Mouse (Mus musculus): ENCODE data around the gene Tspear. TPM values are rescaled to one million over a fixed set of nuclear protein-coding genes. Genes with fewer than 3 reads are reported as not detected.
"Not testable (repeated sequence)": the region's sequence is repeated elsewhere in the genome, so short reads cannot be mapped to it uniquely, and the experiment has no call there.

The Tspear gene
- polyA plus RNA-seq, 1 experiment from 2014 or later: 2.8 TPM

DNA sequence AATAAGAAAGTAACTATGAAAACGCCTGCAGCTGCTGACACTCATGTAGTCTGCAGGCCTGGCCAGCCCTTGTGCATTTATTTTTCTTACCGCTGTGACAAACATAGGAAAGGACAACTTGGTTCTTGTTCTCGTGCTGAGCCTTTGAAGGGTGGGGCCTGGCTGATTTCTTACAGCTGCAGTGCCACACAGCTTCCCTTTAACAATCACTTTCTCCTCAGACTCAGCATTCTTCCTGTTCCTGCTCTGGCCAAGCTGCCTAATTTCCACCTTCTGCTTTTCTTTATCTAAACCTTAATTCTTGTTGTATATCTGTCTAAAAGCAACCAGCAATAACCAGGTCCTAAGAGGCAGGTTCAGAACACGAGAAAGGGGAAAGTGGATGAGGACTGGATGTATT lies 27.4 kb downstream of the Tspear start:
- ATAC-seq (ENCODE audit: insufficient number of reproducible peaks, low FRiP score, low TSS enrichment, low read depth): no peak
- no peaks in the 10 kb centered on the region for H3K36me3 ChIP-seq
- H3K4me1 ChIP-seq: no peaks in the 10 kb centered on the region
- H3K27ac ChIP-seq: no peak overlapping the region
- H3K9ac ChIP-seq: no peak overlapping the region
- H3K4me2 ChIP-seq: no peak overlapping the region
- H3K9me3 ChIP-seq: no peaks in the 10 kb centered on the region
- no peak overlapping the region for H3K4me3 ChIP-seq
- WGBS: 49% methylated on average over 4 of the region's 4 CpGs
- H3K27me3 ChIP-seq: no peaks in the 10 kb centered on the region

DNA sequence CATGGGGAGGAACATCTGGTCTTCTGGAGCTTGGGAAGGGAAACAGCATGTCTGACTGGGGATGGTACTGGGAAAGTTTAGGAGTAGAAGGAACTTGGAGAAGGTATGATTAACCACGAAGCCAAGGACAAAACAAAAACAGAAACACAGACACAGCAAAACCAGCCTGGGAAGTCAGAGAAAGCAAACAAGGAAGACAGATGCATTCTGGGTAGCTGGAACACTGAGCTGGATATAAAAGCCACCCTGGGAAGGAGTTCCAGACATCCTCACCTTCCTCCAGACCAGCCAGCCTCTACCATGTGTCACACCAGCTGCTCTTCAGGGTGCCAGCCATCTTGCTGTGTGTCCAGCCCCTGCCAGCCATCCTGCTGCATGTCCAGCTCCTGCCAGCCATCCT lies 29.1 kb downstream of the Tspear start, which contains the start of gene Gm10142:
Gm10142 (plus strand) TSS at position 301 of the 400 bp plus-strand sequence.
- 76% methylated on average over 1 of the region's 1 CpGs for WGBS

DNA sequence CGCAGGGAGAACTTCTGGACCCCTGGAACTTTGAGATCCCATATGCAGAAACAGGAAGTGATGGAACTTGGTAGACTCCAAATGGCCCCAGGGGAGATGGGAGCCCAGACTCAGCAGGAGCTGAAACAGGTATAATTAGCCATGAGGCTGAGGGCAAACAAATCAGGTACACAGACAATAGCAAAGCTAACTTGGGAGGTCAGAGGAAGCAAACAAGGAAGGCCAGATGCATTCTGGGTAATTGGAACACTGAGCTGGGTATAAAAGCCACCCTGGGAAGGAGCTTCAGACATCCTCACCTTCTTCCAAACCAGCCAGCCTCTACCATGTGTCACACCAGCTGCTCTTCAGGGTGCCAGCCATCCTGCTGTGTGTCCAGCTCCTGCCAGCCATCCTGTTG lies 33.9 kb downstream of the Tspear start, which contains the start of gene Krtap12-1:
Krtap12-1 (plus strand) TSS at position 301 of the 400 bp plus-strand sequence.
- not testable (repeated sequence) for H3K4me1 ChIP-seq
- WGBS: 87% methylated on average over 1 of the region's 1 CpGs

More for the DNA sequence above, 29.1 kb downstream of the Tspear start, which contains the start of gene Gm10142:
- Histone ChIP-seq H3K9ac (no peak within 1 kb of the TSS), H3K9me3 (no peaks in the 10 kb centered on the region), H3K27ac (no peak within 1 kb of the TSS), H3K4me1 (no peaks in the 10 kb centered on the region), H3K36me3 (no peaks in the 10 kb centered on the region), H3K4me3 (no peak within 1 kb of the TSS), H3K27me3 (no peaks in the 10 kb centered on the region), H3K4me2 (no peak within 1 kb of the TSS)
- ATAC-seq (ENCODE audit: insufficient number of reproducible peaks, low FRiP score, low TSS enrichment, low read depth): no peak

DNA sequence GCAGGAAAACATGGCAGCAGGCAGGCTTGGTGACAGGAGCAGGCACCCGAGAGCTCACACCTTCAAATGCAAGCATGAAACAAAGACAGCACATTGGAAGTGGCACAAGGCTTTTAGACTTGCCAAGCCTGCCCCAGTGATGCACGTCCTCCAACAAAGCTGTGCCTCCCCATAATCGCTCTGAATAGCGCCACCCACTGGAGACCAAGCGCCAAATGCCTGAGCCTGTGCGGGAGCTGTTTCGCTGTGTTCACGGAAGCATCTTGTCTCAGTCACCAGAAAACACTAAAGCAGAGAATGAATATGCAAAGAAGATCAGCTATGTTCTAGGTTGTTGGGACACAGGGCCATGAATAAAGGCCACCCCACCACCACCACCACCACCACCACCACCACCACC lies 38.5 kb downstream of the Tspear start:
- H3K36me3 ChIP-seq: no peaks in the 10 kb centered on the region
- H3K27me3 ChIP-seq: no peaks in the 10 kb centered on the region
- H3K4me3 ChIP-seq: no peak overlapping the region
- no peak overlapping the region for H3K27ac ChIP-seq
- no peaks in the 10 kb centered on the region for H3K4me1 ChIP-seq
- no peak overlapping the region for H3K9ac ChIP-seq
- WGBS: 72% methylated on average over 8 of the region's 8 CpGs
- H3K9me3 ChIP-seq: no peaks in the 10 kb centered on the region
- H3K4me2 ChIP-seq: no peak overlapping the region
- no peak for ATAC-seq (ENCODE audit: insufficient number of reproducible peaks, low FRiP score, low TSS enrichment, low read depth)

More for the DNA sequence above, 33.9 kb downstream of the Tspear start, which contains the start of gene Krtap12-1:
- not testable (repeated sequence) for H3K4me2 ChIP-seq; H3K9me3 ChIP-seq; H3K36me3 ChIP-seq; H3K9ac ChIP-seq; H3K27me3 ChIP-seq; H3K4me3 ChIP-seq; ATAC-seq (ENCODE audit: insufficient number of reproducible peaks, low FRiP score, low TSS enrichment, low read depth); H3K27ac ChIP-seq

DNA sequence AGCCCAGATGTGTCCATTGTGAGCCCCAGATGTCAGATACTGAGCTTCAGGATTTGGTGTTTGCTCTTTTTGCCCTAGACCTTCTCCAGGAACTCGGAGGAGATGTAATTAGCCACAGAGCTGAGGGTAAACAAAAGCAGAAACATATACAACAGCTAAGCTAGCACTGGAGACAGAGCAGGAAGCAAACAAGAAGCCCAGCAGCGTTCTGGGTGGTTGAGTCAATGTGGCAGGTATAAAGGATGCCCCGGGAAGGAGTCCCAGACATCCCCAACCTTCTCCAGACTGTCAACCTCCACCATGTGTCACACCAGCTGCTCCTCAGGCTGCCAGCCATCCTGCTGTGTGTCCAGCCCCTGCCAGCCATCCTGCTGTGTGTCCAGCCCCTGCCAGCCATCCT lies 39.8 kb downstream of the Tspear start, which contains the start of gene Gm10100:
Gm10100 (plus strand) TSS at position 301 of the 400 bp plus-strand sequence.
- Histone ChIP-seq H3K36me3 (no peaks in the 10 kb centered on the region), H3K9ac (no peak within 1 kb of the TSS), H3K4me2 (no peak within 1 kb of the TSS), H3K9me3 (no peaks in the 10 kb centered on the region), H3K4me3 (no peak within 1 kb of the TSS), H3K27ac (no peak within 1 kb of the TSS), H3K4me1 (no peaks in the 10 kb centered on the region), H3K27me3 (no peaks in the 10 kb centered on the region)
- 27% methylated on average over 3 of the region's 3 CpGs for WGBS
- ATAC-seq (ENCODE audit: insufficient number of reproducible peaks, low FRiP score, low TSS enrichment, low read depth): no peak

DNA sequence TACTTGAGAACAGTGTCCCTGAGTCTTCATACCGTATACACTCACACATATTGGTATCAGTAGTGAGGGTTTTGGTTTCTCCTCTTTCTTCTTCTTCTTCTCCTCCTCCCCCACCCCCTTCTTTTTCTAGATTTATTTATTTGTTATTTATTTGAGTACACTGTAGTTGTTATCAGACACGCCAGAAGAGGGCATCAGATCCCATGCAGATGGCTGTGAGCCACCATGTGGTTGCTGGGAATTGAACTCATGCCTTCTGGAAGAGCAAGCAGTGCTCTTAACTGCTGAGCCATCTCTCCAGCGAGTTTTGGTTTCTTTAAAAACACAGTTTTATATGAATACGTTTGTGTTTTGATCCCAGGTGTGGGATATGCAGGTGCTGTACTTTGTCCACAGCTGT lies 41.9 kb downstream of the Tspear start:
- Histone ChIP-seq H3K4me1 (no peaks in the 10 kb centered on the region), H3K36me3 (no peaks in the 10 kb centered on the region), H3K9me3 (no peaks in the 10 kb centered on the region), H3K9ac (no peak overlapping the region), H3K4me2 (no peak overlapping the region), H3K4me3 (no peak overlapping the region), H3K27ac (no peak overlapping the region), H3K27me3 (no peaks in the 10 kb centered on the region)
- no peak for ATAC-seq (ENCODE audit: insufficient number of reproducible peaks, low FRiP score, low TSS enrichment, low read depth)
- 61% methylated on average over 4 of the region's 4 CpGs for WGBS

DNA sequence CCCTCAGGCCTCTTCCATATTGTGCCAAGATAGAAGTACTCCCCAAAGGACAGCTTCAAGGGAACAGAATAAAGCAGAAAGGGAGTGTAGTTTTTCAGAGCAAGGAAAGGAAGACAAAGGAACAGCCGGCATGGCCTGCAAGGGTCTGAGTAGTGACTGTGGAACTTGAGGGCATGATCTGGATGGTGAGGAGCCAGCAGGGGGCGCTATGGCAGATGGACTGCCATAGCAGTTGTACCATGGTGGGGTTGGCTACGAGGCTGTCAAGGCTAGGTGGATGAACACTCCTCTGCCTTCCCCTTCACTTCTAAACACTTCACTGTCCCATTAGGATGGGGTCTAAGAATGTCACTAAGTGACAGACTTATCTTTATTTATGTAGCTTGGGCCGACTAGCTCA lies 42.9 kb downstream of the Tspear start:
- ATAC-seq (ENCODE audit: insufficient number of reproducible peaks, low FRiP score, low TSS enrichment, low read depth): no peak
- H3K27ac ChIP-seq: no peak overlapping the region

DNA sequence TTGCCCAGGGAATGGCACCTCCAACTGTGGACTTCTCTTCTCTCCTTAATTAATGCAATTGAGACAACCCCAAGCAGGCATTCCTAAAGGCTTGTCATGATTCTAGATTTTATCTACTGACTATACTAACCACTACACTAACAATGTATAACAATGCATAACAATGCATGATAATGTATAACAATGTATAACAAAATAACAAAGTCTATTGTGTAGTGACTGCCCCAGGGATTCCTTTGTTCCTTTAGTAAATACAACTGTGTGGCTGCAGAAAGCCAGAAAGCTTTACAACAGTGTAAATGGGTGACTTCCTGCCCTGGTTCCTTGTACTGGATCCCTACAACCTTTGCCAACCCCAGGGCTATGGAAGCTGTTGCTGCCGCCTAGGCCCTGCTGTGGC lies 49.6 kb downstream of the Tspear start:
- ATAC-seq (ENCODE audit: insufficient number of reproducible peaks, low FRiP score, low TSS enrichment, low read depth): no peak
- Histone ChIP-seq H3K36me3 (no peaks in the 10 kb centered on the region), H3K27ac (no peak overlapping the region), H3K9me3 (peaks cover 4% of the 10 kb centered on the region; the same call in 1 of the 2 replicates), H3K4me2 (no peak overlapping the region), H3K9ac (no peak overlapping the region), H3K4me3 (no peak overlapping the region), H3K27me3 (no peaks in the 10 kb centered on the region), H3K4me1 (no peaks in the 10 kb centered on the region)
- 94% methylated on average over 1 of the region's 1 CpGs for WGBS

More for the DNA sequence above, 42.9 kb downstream of the Tspear start:
- Histone ChIP-seq H3K4me1 (no peaks in the 10 kb centered on the region), H3K36me3 (no peaks in the 10 kb centered on the region), H3K4me3 (no peak overlapping the region), H3K9ac (no peak overlapping the region), H3K9me3 (no peaks in the 10 kb centered on the region), H3K27me3 (no peaks in the 10 kb centered on the region), H3K4me2 (no peak overlapping the region)
- WGBS: 40% methylated on average over 4 of the region's 4 CpGs

DNA sequence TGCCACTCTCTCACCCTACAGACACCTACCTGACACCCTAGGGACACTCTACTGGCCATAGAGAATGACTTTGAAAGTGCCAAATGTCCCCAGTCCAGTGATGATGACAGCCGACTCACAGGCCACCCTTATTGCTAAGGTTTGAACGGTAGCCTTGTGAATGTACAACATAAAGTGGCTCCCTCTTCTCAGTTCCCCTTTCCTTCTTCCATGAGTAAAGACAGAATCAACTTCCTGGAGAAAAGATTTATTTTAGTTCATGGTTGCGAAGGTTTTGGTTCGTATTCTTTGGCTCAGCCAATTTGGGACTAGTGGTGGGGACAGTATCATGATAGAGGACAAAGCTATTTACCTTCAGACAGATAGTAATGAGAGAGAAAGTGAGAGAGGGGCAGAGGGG lies 52.6 kb downstream of the Tspear start:
- Histone ChIP-seq H3K9me3 (peaks cover 4% of the 10 kb centered on the region; the same call in 1 of the 2 replicates), H3K36me3 (no peaks in the 10 kb centered on the region), H3K27me3 (no peaks in the 10 kb centered on the region), H3K27ac (no peak overlapping the region), H3K4me3 (no peak overlapping the region), H3K4me1 (no peaks in the 10 kb centered on the region; the same call in 1 of the 2 replicates), H3K9ac (no peak overlapping the region), H3K4me2 (no peak overlapping the region)
- ATAC-seq (ENCODE audit: insufficient number of reproducible peaks, low FRiP score, low TSS enrichment, low read depth): no peak
- WGBS: 80% methylated on average over 4 of the region's 4 CpGs

DNA sequence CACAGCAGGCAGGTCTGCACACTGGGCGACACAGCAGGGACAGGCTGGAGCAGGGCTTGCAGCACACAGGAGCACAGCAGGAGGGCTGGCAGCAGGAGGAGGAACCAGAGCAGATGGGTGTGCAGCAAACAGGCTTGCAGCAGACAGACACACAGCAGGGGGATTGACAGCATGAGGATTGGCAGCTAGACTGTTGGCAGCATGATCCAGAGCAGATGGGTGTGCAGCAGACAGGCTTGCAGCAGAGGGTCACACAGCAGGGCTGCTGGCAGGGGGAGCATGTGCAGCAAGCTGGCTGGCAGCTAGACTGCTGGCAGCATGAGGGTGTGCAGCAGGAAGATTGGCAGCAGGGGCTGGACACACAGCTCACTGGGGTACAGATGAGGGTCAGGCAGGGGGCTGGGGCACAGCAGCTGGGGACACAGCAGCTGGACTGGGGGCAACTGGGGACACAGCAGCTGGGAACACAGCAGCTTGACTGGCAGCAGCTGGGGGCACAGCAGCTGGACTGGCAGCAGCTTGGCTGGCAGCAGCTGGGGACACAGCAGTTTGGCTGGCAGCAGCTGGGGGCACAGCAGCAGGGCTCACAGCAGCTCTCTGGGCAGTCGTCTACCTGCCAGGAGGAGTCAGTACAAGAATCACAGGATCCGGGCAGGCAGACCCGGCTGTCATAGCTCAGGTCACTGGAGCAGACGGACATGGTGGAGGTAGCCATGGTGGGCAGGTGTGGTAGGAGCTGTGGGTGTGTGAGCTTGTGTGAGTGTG lies 55.7 kb downstream of the Tspear start, which contains the start of gene Gm18596:
Gm18596 (minus strand) TSS at position 715 of the 765 bp plus-strand sequence.
- WGBS: 37% methylated on average over 5 of the region's 5 CpGs
- not testable (repeated sequence) for H3K4me1 ChIP-seq; H3K4me3 ChIP-seq; H3K4me2 ChIP-seq; H3K36me3 ChIP-seq; H3K9me3 ChIP-seq; H3K27me3 ChIP-seq; H3K27ac ChIP-seq; H3K9ac ChIP-seq; ATAC-seq (ENCODE audit: insufficient number of reproducible peaks, low FRiP score, low TSS enrichment, low read depth)

DNA sequence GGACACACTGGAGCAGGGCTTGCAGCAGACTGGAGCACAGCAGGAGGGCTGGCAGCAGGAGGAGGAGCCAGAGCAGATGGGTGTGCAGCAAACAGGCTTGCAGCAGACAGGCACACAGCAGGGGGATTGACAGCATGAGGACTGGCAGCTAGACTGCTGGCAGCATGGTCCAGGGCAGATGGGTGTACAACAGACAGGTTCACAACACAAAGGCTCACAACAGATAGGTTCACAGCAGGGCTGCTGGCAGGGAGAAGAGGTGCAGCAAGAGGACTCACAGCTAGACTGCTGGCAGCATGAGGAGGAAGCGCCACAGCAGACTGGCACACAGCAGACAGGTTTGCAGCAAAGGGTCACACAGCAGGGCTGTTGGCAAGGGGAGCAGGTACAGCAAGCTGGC lies 64.3 kb downstream of the Tspear start:
- H3K36me3 ChIP-seq; H3K4me1 ChIP-seq; H3K27me3 ChIP-seq; H3K4me3 ChIP-seq; H3K4me2 ChIP-seq; H3K9ac ChIP-seq; H3K9me3 ChIP-seq; H3K27ac ChIP-seq; ATAC-seq (ENCODE audit: insufficient number of reproducible peaks, low FRiP score, low TSS enrichment, low read depth): not testable (repeated sequence)
- 75% methylated on average over 1 of the region's 1 CpGs for WGBS

DNA sequence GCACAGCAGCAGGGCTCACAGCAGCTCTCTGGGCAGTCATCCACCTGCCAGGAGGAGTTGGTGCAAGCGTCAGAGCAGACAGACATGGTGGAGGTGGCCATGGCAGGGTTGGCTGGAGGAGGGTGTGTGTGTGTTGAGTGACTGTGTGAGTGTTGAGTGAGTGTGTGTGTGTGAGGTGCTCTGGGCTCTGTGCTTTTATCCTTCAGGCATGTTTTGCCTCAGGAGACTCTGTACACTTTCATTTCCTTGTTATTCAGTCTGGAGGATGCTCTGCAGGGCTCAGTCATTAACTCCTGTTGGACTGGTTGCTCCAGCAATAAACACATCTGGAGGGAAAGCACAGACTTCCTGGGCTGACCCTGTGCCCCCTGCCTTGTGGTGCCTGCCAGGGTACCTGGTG lies 64.9 kb downstream of the Tspear start, which contains the start of gene Gm9736:
Gm9736 (minus strand) TSS at position 101 of the 400 bp plus-strand sequence.
- not testable (repeated sequence) for H3K27ac ChIP-seq; H3K27me3 ChIP-seq; H3K4me3 ChIP-seq; H3K9ac ChIP-seq; H3K4me2 ChIP-seq; H3K36me3 ChIP-seq; H3K9me3 ChIP-seq; H3K4me1 ChIP-seq; ATAC-seq (ENCODE audit: insufficient number of reproducible peaks, low FRiP score, low TSS enrichment, low read depth)
- 50% methylated on average over 1 of the region's 1 CpGs for WGBS
